Mouse (Mus musculus): ENCODE measurements around the gene Gm17018.
A peak's percentile ranks its signal among the peaks of the same experiment; 100 is the strongest.

Gm17018 gene

GRCm38 (mm10) chr19:45549128-45549915, 11.1 kb upstream of the Gm17018 start:
- peak; percentile 46 to 66 for DNase-seq

GRCm38 (mm10) chr19:45549948-45550347, 10.5 kb upstream of the Gm17018 start:
- DNase-seq, result no peak

- peak; percentile 68 to 73 for DNase-seq
Observed at GRCm38 (mm10) chr19:45552187-45552586, 8.2 kb upstream of the Gm17018 start.

- no peak for DNase-seq
Observed at GRCm38 (mm10) chr19:45554136-45554535, 6.3 kb upstream of the Gm17018 start.

- DNase-seq, result no peak
Observed at GRCm38 (mm10) chr19:45565925-45566715, 5.7 kb downstream of the Gm17018 start.

GRCm38 (mm10) chr19:45567367-45567766, 7.0 kb downstream of the Gm17018 start:
- DNase-seq, result no peak

- DNase-seq, result no peak
Observed at GRCm38 (mm10) chr19:45573033-45573432, 12.6 kb downstream of the Gm17018 start.

GRCm38 (mm10) chr19:45573861-45574267, 13.4 kb downstream of the Gm17018 start:
- peak; percentile 84 to 89 for DNase-seq

GRCm38 (mm10) chr19:45574339-45574898, 14.0 kb downstream of the Gm17018 start:
- DNase-seq, result no peak

- peak in 1 of 2 experiments; percentile 48 for DNase-seq
Observed at GRCm38 (mm10) chr19:45574941-45575631, 14.7 kb downstream of the Gm17018 start.

- DNase-seq, result no peak
Observed at GRCm38 (mm10) chr19:45575632-45576001, 15.2 kb downstream of the Gm17018 start.

- no peak for DNase-seq
Observed at GRCm38 (mm10) chr19:45577141-45577750, 16.8 kb downstream of the Gm17018 start.

GRCm38 (mm10) chr19:45578976-45579375, 18.6 kb downstream of the Gm17018 start:
- DNase-seq, result peak in 1 of 2 experiments; percentile 4

GRCm38 (mm10) chr19:45579416-45579815, 19.0 kb downstream of the Gm17018 start:
- DNase-seq, result no peak

- no peak for DNase-seq
Observed at GRCm38 (mm10) chr19:45580235-45580634, 19.8 kb downstream of the Gm17018 start.

- DNase-seq, result peak; percentile 75 to 82
Observed at GRCm38 (mm10) chr19:45581257-45581656, 20.8 kb downstream of the Gm17018 start.

- peak; percentile 42 to 52 for DNase-seq
Observed at GRCm38 (mm10) chr19:45582161-45582560, 21.7 kb downstream of the Gm17018 start.

GRCm38 (mm10) chr19:45583136-45583535, 22.7 kb downstream of the Gm17018 start:
- no peak for DNase-seq

GRCm38 (mm10) chr19:45584856-45585620, 24.6 kb downstream of the Gm17018 start:
- DNase-seq, result no peak

- no peak for DNase-seq
Observed at GRCm38 (mm10) chr19:45586850-45587249, 26.4 kb downstream of the Gm17018 start.

GRCm38 (mm10) chr19:45587509-45588292, 27.3 kb downstream of the Gm17018 start:
- DNase-seq, result no peak
